Mouse (Mus musculus) kidney, adult 2 months (tissue): ENCODE data around the gene Bcas2.

Experiments
- CTCF ChIP-seq: fragments of 200-500 bp; conservative IDR thresholded peaks from 2 replicates; pipeline ENCODE4 v1.5.1; 2011; ENCODE audit warnings: low read depth, mild to moderate bottlenecking, control low read depth, low read length, moderate library complexity, mixed read lengths; ENCODE audit not compliant: insufficient read depth, insufficient read length
- POLR2A ChIP-seq: fragments of 200-500 bp; IDR thresholded peaks from one replicate; pipeline ENCODE4 v1.6.1; 2011; ENCODE audit warnings: low read depth, low read length, control low read depth

DNA sequence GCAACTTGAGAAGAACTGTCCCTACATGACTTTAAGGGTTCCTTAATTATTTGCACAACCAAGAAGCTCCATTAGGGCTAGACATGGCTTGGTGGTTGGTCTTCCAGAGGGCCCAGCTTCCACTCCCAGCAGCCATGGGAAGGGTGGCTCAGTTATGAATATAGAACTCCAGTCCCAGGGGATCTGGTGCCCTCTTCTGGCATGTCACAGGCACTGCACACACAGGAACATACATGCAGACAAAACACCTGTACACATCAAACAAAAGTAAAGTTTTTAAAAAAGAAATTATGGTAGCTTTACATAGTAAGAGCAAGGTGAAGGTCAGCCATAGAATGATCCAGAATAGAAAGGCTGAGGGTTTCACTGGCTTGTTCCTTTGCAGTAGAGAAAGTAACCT is 17.7 kb upstream of the Bcas2 start:
- TF ChIP-seq POLR2A (no peak), CTCF (peak; percentile 40)
